Mouse (Mus musculus) ES-Bruce4 (cell line): ENCODE results near the gene Fgfr2. TPM values are rescaled to one million over a fixed set of nuclear protein-coding genes. Genes with fewer than 3 reads are reported as not detected.

Experiments used
- H3K27ac ChIP-seq: 2 replicates; pipeline ENCODE4 v1.5.1; 2012; ENCODE audit warnings: low read length, inconsistent platforms; ENCODE audit not compliant: insufficient read depth
- H3K27me3 ChIP-seq: 2 replicates; pipeline ENCODE4 v1.6.1; 2012; ENCODE audit warnings: mild to moderate bottlenecking, low read length, inconsistent platforms; ENCODE audit not compliant: control insufficient read depth, poor library complexity, insufficient read depth, severe bottlenecking
- H3K36me3 ChIP-seq: 2 replicates; pipeline ENCODE4 v1.6.1; 2012; ENCODE audit warnings: inconsistent platforms, mild to moderate bottlenecking, low read length, moderate library complexity; ENCODE audit not compliant: control insufficient read depth, poor library complexity, insufficient read depth, severe bottlenecking
- H3K4me1 ChIP-seq: one replicate; pipeline ENCODE4 v1.8.1; 2011; ENCODE audit warnings: low read length; ENCODE audit not compliant: control insufficient read depth, insufficient read depth
- H3K4me3 ChIP-seq: 2 replicates; pipeline ENCODE4 v1.5.1; 2011; ENCODE audit warnings: low read depth, mild to moderate bottlenecking, low read length
- H3K9ac ChIP-seq: 2 replicates; pipeline ENCODE4 v1.6.1; 2012; ENCODE audit warnings: low read depth, mild to moderate bottlenecking, inconsistent platforms; ENCODE audit not compliant: poor library complexity, severe bottlenecking
- H3K9me3 ChIP-seq: replicated peaks from 2 replicates; pipeline ENCODE4 v1.6.1; 2012; ENCODE audit warnings: mild to moderate bottlenecking, low read length, inconsistent platforms; ENCODE audit not compliant: control insufficient read depth, poor library complexity, insufficient read depth, severe bottlenecking
- CTCF ChIP-seq: IDR thresholded peaks from one replicate; pipeline ENCODE4 v1.8.1; 2011; ENCODE audit warnings: low read depth, low read length
- EP300 ChIP-seq: IDR thresholded peaks from 2 replicates; pipeline ENCODE4 v1.6.1; 2011; ENCODE audit warnings: low read depth, low read length; ENCODE audit not compliant: insufficient read depth
- POLR2A ChIP-seq: IDR thresholded peaks from one replicate; pipeline ENCODE4 v1.8.1; 2011; ENCODE audit warnings: low read length; ENCODE audit not compliant: insufficient read depth
- polyA plus RNA-seq: library from polyadenylated mRNA; stranded (reverse); fragments of >200 nt; gene quantifications from 2 replicates; pipeline ENCODE4 v1.2.4, GENCODE M21; 2011; ENCODE audit warnings: low read depth; ENCODE audit not compliant: missing spikeins, insufficient read depth, insufficient read length

The Fgfr2 gene
- polyA plus RNA-seq, 1 experiment: 34.8 TPM

- H3K9me3 ChIP-seq: no peaks in the 10 kb centered on the region
- H3K9ac ChIP-seq: no peak overlapping the region
- no peaks in the 10 kb centered on the region for H3K27me3 ChIP-seq
- no peak overlapping the region for H3K4me3 ChIP-seq
- no peaks in the 10 kb centered on the region for H3K36me3 ChIP-seq
- peaks cover 3% of the 10 kb centered on the region for H3K4me1 ChIP-seq
- TF ChIP-seq POLR2A (no peak), EP300 (no peak), CTCF (no peak)
- H3K27ac ChIP-seq: no peak overlapping the region
Observed at GRCm38 (mm10) chr7:130201020-130201419, 2922.1 kb downstream of the Fgfr2 start.

DNA sequence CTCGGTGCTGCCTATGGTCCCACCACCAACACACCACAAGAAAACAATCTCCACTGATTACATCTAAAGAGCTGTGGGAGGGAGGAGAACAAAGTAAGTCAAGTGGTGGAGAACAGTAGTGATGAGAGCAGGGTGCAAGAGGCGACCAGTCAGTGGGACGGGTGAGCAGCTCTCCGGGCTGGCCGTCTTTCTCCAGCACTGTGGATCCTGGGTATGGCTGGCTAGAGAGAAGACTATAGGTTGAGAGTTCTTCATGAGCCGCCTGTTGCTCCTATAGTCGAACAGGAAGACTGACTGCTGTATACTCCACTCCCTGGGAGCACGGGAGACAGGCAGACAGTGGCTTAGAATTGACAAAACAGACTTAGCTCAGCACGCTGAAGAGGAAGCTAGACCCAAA lies 2923.2 kb downstream of the Fgfr2 start:
- no peak overlapping the region for H3K4me3 ChIP-seq
- no peaks in the 10 kb centered on the region for H3K27me3 ChIP-seq
- no peak overlapping the region for H3K27ac ChIP-seq
- peaks cover 3% of the 10 kb centered on the region for H3K4me1 ChIP-seq
- H3K9ac ChIP-seq: no peak overlapping the region
- H3K36me3 ChIP-seq: no peaks in the 10 kb centered on the region
- H3K9me3 ChIP-seq: no peaks in the 10 kb centered on the region
- TF ChIP-seq EP300 (no peak), CTCF (no peak), POLR2A (no peak)

DNA sequence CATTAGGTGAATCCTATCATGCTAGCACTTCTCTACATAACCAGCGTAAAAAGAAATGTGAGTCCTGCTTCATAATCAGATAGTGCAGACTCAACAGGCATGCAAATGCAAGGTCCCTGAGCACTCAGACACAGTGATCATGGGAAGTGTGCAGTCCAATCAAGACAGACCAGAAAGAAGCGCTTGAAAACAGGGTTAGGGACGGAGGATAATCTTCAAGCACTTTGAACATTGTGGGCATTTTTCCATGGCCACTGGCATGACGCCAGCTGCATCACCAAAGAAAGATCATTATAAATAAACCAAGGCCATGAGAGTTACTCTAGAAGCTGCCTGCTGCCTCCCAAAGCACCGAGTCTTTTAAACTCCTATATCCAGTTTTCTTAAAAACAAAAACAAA lies 2923.8 kb downstream of the Fgfr2 start:
- H3K4me3 ChIP-seq: no peak overlapping the region
- TF ChIP-seq EP300 (no peak), CTCF (no peak), POLR2A (no peak)
- H3K4me1 ChIP-seq: peaks cover 3% of the 10 kb centered on the region
- H3K9me3 ChIP-seq: no peaks in the 10 kb centered on the region
- no peaks in the 10 kb centered on the region for H3K36me3 ChIP-seq
- H3K27me3 ChIP-seq: no peaks in the 10 kb centered on the region
- H3K9ac ChIP-seq: no peak overlapping the region
- no peak overlapping the region for H3K27ac ChIP-seq

- H3K36me3 ChIP-seq: no peaks in the 10 kb centered on the region
Observed at GRCm38 (mm10) chr7:130195081-130195480, 2928.1 kb downstream of the Fgfr2 start.

DNA sequence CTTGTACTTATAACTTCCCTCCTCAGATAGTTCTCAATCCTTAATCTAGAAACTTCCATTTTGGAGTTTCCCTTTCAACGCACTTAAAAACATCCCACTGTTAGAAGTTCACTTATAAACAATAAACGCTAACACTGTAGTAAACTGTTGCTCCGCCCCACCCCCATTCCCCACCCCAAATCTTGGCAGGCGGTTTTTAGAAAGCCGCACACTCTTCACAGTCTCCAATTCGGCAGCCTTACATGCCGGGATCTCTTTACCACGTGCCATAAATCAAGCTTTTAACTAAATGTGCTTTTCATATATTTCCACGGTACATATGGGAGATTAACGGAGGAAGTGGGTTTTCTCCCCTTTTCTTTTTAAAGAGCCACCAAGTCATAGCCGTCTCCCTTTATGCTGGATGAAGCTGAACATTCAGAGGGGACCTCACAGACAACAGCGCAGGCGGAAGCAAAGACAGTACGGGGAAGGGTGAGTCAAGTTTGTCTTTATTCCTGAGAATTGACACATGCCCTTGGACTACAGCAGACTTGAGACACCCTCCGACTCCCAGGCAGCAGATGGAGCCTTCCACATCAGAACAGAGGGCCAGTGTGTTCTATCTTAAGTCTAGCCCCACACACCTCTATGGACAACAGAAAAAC lies 2932.7 kb downstream of the Fgfr2 start:
- Histone ChIP-seq H3K9ac (no peak overlapping the region), H3K4me1 (peaks cover 3% of the 10 kb centered on the region), H3K9me3 (no peaks in the 10 kb centered on the region), H3K27ac (no peak overlapping the region), H3K4me3 (no peak overlapping the region), H3K36me3 (no peaks in the 10 kb centered on the region), H3K27me3 (no peaks in the 10 kb centered on the region)
- TF ChIP-seq POLR2A (no peak), EP300 (no peak), CTCF (no peak)

More at GRCm38 (mm10) chr7:130195081-130195480, 2928.1 kb downstream of the Fgfr2 start:
- no peaks in the 10 kb centered on the region for H3K27me3 ChIP-seq
- H3K9me3 ChIP-seq: no peaks in the 10 kb centered on the region
- no peak overlapping the region for H3K9ac ChIP-seq
- peaks cover 3% of the 10 kb centered on the region for H3K4me1 ChIP-seq
- H3K27ac ChIP-seq: no peak overlapping the region
- no peak overlapping the region for H3K4me3 ChIP-seq
- TF ChIP-seq EP300 (no peak), CTCF (no peak), POLR2A (no peak)

DNA sequence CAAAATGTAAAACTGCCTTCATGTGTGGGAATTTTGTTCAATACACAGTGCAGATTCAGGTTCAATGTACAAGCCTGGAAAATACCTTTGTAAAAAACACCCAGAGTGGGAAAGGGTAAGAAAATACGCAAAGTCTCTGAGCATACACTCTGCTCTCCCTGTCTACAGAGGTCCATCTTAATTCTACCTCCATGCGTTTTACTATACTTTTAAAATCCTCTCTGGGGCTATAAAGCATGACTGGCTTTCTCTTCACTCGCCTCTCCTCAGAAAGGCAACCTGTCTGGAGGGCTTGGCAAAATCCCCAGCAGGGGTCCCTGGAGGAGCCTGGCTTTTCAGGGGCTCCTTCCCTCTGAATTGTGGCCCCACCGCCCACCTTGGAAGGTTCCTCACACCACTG lies 2933.2 kb downstream of the Fgfr2 start:
- Histone ChIP-seq H3K9ac (no peak overlapping the region), H3K4me3 (no peak overlapping the region), H3K9me3 (no peaks in the 10 kb centered on the region), H3K4me1 (peaks cover 3% of the 10 kb centered on the region), H3K27me3 (no peaks in the 10 kb centered on the region), H3K27ac (no peak overlapping the region), H3K36me3 (no peaks in the 10 kb centered on the region)
- TF ChIP-seq EP300: no peak
- no peak for TF ChIP-seq POLR2A
- no peak for TF ChIP-seq CTCF
